Mouse (Mus musculus): ENCODE measurements around the gene Adtrp. TPM values are rescaled to one million over a fixed set of nuclear protein-coding genes. Genes with fewer than 3 reads are reported as not detected.

The Adtrp gene
- 0.38 and 0.59 TPM in 2 replicates for polyA plus RNA-seq (2012; rRNA removed)

DNA sequence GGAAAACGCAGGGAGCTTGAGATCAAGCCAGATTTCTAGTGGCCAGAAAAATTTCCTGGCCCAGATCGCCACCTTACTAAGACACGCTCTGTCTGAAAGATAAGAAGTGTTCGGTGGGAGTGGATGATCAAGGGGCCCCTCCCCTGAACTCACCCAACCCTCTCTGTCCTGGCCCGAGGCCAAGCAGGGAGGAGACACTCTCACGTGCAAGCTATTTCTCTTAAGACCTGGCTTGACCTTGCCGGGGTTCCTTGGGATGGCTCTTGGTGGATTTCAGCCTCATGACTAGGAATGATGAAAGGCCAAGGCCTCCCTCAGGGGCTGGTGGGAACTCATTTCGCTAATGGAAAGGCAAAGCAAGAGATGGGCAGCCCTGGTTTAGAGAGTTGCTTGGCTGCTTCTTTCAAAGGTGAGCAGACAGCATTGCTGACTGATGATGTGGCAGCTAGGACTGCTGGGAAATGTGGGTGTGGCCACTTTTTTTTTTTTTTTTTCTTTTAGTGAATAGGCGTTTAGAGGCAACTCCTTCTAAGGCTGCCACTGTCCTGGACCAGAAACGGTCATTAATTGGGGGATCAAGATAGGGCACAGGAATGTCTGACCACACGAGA is at the start of gene Adtrp:
TSS of gene Adtrp (minus strand) at position 169 of the 611 bp plus-strand sequence.
- DNase-seq (ENCODE audit: low read depth), result no peak
- TF ChIP-seq POLR2A (IDR thresholded peaks at IDR 0.05; ENCODE audit: borderline replicate concordance, extremely low read depth, insufficient read depth, insufficient read length, poor library complexity, severe bottlenecking), result no peak
- no peak for TF ChIP-seq CTCF (IDR thresholded peaks at IDR 0.05; ENCODE audit: borderline replicate concordance, extremely low read depth, insufficient read depth, insufficient read length)

DNA sequence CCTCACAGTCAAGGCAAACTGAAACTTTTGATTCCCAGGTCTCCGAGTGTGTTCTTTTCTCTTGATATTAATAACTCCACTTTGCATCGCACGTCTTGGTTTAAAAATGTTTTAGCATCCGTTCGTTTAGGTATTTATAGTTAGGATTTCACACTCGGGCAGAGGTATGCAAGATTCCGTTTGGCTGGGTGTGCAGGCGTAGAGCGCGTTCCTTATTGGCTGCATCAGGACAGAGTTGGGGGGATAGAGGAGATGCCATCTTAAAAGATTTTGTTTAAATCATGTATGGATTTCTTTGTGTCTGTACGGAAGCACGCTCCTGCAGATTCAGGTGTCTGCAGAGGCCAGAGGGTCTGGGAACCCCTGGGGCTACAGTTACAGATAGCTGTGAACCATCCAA is 44.5 kb upstream of the Adtrp start:
- TF ChIP-seq CTCF (IDR thresholded peaks at IDR 0.05; ENCODE audit: borderline replicate concordance, extremely low read depth, insufficient read depth, insufficient read length) (no peak), POLR2A (IDR thresholded peaks at IDR 0.05; ENCODE audit: borderline replicate concordance, extremely low read depth, insufficient read depth, insufficient read length, poor library complexity, severe bottlenecking) (no peak)

DNA sequence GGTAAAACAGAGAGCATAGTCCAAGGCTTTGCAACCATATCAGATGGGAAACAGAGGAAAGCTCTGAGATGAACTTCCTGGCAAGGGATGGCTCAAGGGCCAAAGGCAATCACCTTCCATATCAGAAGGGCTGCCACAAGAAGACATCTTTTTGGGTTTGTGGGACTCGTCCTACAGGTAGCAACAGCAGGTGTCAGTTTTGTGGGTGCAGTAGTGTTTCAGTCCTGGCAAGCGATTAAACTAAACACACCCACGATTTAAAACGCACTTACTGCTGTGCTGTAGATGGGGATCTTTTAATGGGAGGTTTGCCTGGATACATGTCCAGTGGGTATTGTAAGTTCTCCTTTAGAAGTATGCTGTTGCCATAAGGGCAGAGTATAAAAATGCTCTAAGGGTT is 43.1 kb upstream of the Adtrp start:
- TF ChIP-seq CTCF (IDR thresholded peaks at IDR 0.05; ENCODE audit: borderline replicate concordance, extremely low read depth, insufficient read depth, insufficient read length), result no peak
- no peak for TF ChIP-seq POLR2A (IDR thresholded peaks at IDR 0.05; ENCODE audit: borderline replicate concordance, extremely low read depth, insufficient read depth, insufficient read length, poor library complexity, severe bottlenecking)
- DNase-seq (ENCODE audit: low read depth), result no peak

More for the DNA sequence above, 44.5 kb upstream of the Adtrp start:
- no peak for DNase-seq (ENCODE audit: low read depth)

DNA sequence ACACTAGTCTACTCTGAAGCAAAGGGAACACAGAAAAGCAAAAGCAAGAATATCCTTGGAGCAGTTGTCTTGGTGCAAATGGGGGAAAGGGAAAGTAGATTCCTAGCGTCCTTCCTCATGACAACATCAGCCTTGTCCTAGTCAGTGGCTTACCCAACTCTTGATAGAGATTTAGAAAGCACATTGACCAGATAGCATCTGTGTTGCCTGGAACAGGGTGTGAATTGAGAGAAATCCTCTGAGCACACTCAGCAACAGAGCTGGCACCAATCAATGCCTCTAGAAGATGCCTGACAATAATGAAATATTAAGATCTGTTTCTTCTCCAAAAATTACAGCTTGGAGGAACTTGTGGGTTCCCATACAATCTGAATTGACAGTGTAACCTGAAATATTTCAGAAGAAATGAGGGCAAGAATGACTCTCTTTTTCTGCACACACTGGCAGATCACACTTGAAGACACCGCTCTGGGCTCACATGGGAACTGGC is 42.7 kb upstream of the Adtrp start:
- DNase-seq (ENCODE audit: low read depth), result no peak
- TF ChIP-seq POLR2A (IDR thresholded peaks at IDR 0.05; ENCODE audit: borderline replicate concordance, extremely low read depth, insufficient read depth, insufficient read length, poor library complexity, severe bottlenecking) (no peak), CTCF (IDR thresholded peaks at IDR 0.05; ENCODE audit: borderline replicate concordance, extremely low read depth, insufficient read depth, insufficient read length) (no peak)

DNA sequence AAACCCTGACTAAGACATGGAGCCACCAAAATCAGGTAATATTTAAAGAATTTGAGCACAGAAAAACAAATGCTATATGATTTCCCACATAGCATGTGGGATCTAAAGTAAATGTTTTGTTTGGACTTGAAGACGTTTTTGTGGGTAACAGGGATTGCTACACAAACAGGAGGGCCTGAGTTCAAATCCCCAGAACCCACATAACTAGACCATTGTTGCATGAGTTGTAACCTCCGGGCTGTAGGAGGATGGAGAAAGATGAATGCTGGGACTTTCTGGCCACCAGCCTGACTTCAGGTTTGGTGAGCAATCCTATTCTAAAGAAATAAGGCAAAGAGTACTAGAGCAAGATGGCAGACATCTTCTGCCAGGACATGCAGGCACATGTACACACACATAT is 41.2 kb upstream of the Adtrp start:
- TF ChIP-seq POLR2A (IDR thresholded peaks at IDR 0.05; ENCODE audit: borderline replicate concordance, extremely low read depth, insufficient read depth, insufficient read length, poor library complexity, severe bottlenecking) (no peak), CTCF (IDR thresholded peaks at IDR 0.05; ENCODE audit: borderline replicate concordance, extremely low read depth, insufficient read depth, insufficient read length) (no peak)
- no peak for DNase-seq (ENCODE audit: low read depth)

DNA sequence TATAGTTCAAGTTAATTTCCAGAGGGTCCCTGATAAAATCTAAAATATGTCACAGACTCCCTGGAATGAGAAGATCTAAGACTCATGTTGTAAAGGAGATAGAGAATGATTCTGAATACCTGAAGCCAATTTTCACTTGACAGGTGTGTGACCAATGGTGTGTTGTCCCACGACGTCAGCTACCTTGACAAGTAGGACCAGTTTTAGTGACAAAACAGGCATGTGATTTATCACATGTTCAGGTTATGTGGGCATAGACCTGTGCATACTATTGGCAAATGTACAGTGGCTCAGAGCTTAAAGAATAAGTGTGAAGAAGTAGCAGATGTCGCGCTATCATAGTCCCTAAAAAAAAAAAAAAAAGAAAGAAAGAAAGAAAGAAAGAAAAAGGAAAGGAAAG is 38.6 kb upstream of the Adtrp start:
- DNase-seq (ENCODE audit: low read depth), result no peak
- TF ChIP-seq CTCF (IDR thresholded peaks at IDR 0.05; ENCODE audit: borderline replicate concordance, extremely low read depth, insufficient read depth, insufficient read length) (no peak), POLR2A (IDR thresholded peaks at IDR 0.05; ENCODE audit: borderline replicate concordance, extremely low read depth, insufficient read depth, insufficient read length, poor library complexity, severe bottlenecking) (no peak)

DNA sequence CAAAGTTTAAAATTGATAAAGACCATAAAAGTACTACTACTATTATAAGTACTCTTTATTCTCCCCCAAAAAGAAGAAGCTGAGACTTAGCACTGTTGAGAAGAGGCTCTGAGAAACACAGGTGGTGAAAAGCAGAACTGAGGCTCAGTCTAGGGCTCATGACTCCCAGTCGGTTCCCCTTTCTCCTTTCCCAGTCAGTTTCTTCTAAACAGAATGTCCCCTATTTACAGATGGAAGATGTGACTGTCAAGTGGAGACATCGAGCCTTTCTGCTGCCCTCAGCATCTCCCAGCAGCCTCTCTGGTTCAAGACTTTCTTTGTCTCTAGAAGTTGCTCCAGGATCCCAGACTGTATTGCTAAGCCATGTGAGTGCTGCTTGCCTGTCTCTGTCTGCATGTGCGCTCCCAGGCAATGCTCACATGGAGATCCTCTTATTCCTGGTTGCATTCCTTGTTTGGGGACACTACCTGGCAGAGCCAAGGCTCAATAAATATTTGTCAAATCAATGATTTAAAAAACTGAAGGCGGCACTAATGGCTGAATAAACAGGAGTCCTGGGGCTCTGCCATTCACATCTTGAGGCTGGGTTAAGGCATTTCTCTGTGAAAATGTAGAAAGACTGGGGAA is 36.3 kb upstream of the Adtrp start:
- no peak for TF ChIP-seq CTCF (IDR thresholded peaks at IDR 0.05; ENCODE audit: borderline replicate concordance, extremely low read depth, insufficient read depth, insufficient read length)
- TF ChIP-seq POLR2A (IDR thresholded peaks at IDR 0.05; ENCODE audit: borderline replicate concordance, extremely low read depth, insufficient read depth, insufficient read length, poor library complexity, severe bottlenecking), result no peak

DNA sequence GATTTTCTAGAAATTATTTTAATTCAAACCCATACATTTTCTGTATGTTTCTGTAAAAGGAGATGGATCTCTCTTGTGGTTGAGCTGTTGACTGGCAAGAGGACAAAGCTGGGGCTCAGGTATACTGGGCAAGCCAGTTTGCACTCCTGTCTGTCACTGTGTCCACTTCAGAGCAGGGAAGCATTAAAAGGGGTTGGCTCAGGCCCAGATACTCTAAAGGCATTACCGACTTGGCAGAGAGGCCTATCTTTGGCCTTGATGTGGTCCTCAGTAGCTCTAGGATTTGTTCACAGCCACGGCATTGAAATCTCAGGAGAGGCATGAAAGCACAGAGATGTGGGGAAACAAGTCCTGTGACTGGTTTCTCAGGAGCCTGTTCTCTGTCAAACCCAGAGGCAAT is 33.7 kb upstream of the Adtrp start:
- no peak for DNase-seq (ENCODE audit: low read depth)
- TF ChIP-seq CTCF (IDR thresholded peaks at IDR 0.05; ENCODE audit: borderline replicate concordance, extremely low read depth, insufficient read depth, insufficient read length) (no peak), POLR2A (IDR thresholded peaks at IDR 0.05; ENCODE audit: borderline replicate concordance, extremely low read depth, insufficient read depth, insufficient read length, poor library complexity, severe bottlenecking) (no peak)

More for the DNA sequence above, 36.3 kb upstream of the Adtrp start:
- DNase-seq (ENCODE audit: low read depth), result no peak

DNA sequence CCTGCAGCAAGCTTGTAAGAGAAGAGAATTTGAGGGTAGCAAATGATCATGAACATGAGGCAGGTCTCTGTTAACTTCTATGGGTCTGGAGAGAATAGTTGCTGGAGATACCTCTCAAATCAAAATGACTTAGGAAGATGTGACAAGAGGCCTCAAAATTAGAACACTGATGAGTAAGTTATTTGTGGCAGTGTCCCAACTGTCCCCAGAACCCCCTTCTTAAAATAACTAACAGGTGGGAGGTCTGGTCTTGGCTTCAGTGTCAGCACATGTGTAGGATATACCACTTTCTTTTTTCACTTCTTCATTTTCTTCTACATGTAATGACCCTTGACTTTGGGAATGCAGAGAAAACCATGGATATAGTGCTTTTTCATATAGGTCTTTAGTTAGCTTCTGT is 33.0 kb upstream of the Adtrp start:
- no peak for DNase-seq (ENCODE audit: low read depth)
- TF ChIP-seq POLR2A (IDR thresholded peaks at IDR 0.05; ENCODE audit: borderline replicate concordance, extremely low read depth, insufficient read depth, insufficient read length, poor library complexity, severe bottlenecking) (no peak), CTCF (IDR thresholded peaks at IDR 0.05; ENCODE audit: borderline replicate concordance, extremely low read depth, insufficient read depth, insufficient read length) (no peak)

DNA sequence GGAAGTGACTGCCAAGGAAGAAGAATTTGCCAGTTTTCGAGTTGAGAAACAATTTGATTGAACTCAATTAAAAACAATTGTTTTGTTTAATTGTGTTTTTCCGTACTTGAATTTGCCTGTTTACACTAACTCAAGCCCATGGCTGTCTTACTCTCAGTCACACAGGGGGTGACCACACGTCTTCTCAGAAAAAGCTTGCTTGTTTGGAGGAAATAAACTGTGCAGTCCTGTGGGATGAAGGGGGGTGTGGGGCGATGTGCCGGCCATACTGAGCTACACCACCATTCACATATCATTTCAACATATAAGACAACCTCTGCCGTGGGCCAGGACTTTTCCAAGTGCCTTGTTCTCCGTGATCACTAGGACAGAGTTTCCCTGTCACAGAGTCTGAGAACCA is 25.2 kb upstream of the Adtrp start:
- TF ChIP-seq CTCF (IDR thresholded peaks at IDR 0.05; ENCODE audit: borderline replicate concordance, extremely low read depth, insufficient read depth, insufficient read length) (no peak), POLR2A (IDR thresholded peaks at IDR 0.05; ENCODE audit: borderline replicate concordance, extremely low read depth, insufficient read depth, insufficient read length, poor library complexity, severe bottlenecking) (no peak)
- no peak for DNase-seq (ENCODE audit: low read depth)

DNA sequence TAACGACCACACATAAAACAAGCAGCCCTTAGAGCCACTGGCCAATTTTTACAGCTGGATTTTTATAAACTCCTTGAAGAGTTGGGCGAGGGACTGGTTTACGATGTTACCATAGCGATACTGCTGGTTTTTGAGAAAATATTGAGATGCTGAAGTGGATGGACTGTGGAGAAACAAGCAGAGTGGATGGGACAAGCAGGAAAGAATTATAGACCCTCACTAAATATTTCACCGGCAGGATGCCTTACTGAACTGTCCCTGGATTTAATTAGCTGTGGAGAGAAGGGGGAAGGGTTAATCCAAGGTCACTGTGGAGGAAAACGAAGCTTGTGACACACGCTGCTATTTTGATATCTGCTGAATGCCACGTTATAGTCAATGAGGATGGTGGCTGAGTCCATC is 24.7 kb upstream of the Adtrp start:
- no peak for TF ChIP-seq POLR2A (IDR thresholded peaks at IDR 0.05; ENCODE audit: borderline replicate concordance, extremely low read depth, insufficient read depth, insufficient read length, poor library complexity, severe bottlenecking)
- TF ChIP-seq CTCF (IDR thresholded peaks at IDR 0.05; ENCODE audit: borderline replicate concordance, extremely low read depth, insufficient read depth, insufficient read length), result no peak
- no peak for DNase-seq (ENCODE audit: low read depth)

DNA sequence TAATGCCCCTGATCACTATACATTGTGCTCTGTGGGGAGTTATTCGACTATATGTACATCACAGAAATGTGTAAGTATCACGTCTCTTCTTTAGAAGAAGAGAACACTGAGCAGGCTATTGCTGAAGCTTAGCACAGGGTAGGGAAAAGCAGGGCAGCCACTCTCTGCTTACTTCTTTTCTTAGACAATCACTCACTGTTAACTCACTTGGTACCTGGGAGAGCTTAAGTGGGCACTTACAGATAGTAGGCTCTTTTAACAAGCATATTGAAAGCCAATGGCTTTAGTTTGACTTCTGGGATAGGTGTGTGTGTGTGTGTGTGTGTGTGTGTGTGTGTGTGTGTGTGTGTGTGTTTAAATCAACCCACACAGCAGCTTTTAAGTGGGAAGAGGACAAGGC is 20.0 kb upstream of the Adtrp start:
- DNase-seq (ENCODE audit: low read depth), result no peak
- TF ChIP-seq POLR2A (IDR thresholded peaks at IDR 0.05; ENCODE audit: borderline replicate concordance, extremely low read depth, insufficient read depth, insufficient read length, poor library complexity, severe bottlenecking) (no peak), CTCF (IDR thresholded peaks at IDR 0.05; ENCODE audit: borderline replicate concordance, extremely low read depth, insufficient read depth, insufficient read length) (no peak)
